Mouse (Mus musculus) megakaryocyte-erythroid progenitor cell, adult 5 weeks (primary cell): ENCODE data around the gene Gmppb. TPM values are rescaled to one million over a fixed set of nuclear protein-coding genes. Genes with fewer than 3 reads are reported as not detected.

ENCODE experiments used
- polyA plus RNA-seq: library from polyadenylated mRNA; stranded (reverse); fragments of >175 nt; gene quantifications from 2 replicates; pipeline ENCODE4 v1.2.3, GENCODE M21; 2012

Gene Gmppb
- 14.6 and 19.6 TPM in 2 replicates for polyA plus RNA-seq

GRCm38 (mm10) chr9:108049016-108049455 lies at the start of gene Gmppb:
Gmppb (plus strand) TSS chr9:108049242.

GRCm38 (mm10) chr9:108001922-108002770 lies 46.9 kb upstream of the Gmppb start, which contains the start of gene Ip6k1:
Ip6k1 (plus strand) TSS chr9:108002501.

GRCm38 (mm10) chr9:108052885-108053664 lies 4.0 kb downstream of the Gmppb start, which contains the start of gene Amigo3:
Amigo3 (plus strand) TSS chr9:108053159.

GRCm38 (mm10) chr9:108080168-108080567 lies 31.1 kb downstream of the Gmppb start, which contains the start of gene Mst1:
Mst1 (plus strand) TSS chr9:108080436.

GRCm38 (mm10) chr9:108082988-108083431 lies 34.0 kb downstream of the Gmppb start, which contains the start of gene Rnf123:
Rnf123 (minus strand) TSS chr9:108083346.

GRCm38 (mm10) chr9:108094184-108094941 lies 45.3 kb downstream of the Gmppb start, which contains the start of gene Apeh:
Apeh (minus strand) TSS chr9:108094606.

Other genes with a start within 250 kb of the Gmppb start
- 21.8 and 30.9 TPM in 2 replicates for gene Rbm6, start 176.0 kb upstream of the Gmppb start, polyA plus RNA-seq
- gene Mon1a, start 161.1 kb upstream of the Gmppb start, polyA plus RNA-seq = 22.6 and 23.1 TPM in 2 replicates
- 0.18 and 0.50 TPM in 2 replicates for gene Mst1r, start 142.4 kb upstream of the Gmppb start, polyA plus RNA-seq
- gene Actl11, start 120.8 kb upstream of the Gmppb start, polyA plus RNA-seq = not detected in 2 replicates
- gene Camkv, start 113.6 kb upstream of the Gmppb start, polyA plus RNA-seq = 0.26 and 0.68 TPM in 2 replicates
- gene Traip, start 99.1 kb upstream of the Gmppb start, polyA plus RNA-seq = 2.5 and 4.6 TPM in 2 replicates
- gene Uba7, start 73.7 kb upstream of the Gmppb start, polyA plus RNA-seq = 30.7 and 41.6 TPM in 2 replicates
- 0.25 and 0.33 TPM in 2 replicates for gene Gm20661, start 66.2 kb upstream of the Gmppb start, polyA plus RNA-seq
- gene Inka1, start 63.4 kb upstream of the Gmppb start, polyA plus RNA-seq = 69.0 and 83.7 TPM in 2 replicates
- gene Cdhr4, start 56.7 kb upstream of the Gmppb start, polyA plus RNA-seq = 0.28 and 1.4 TPM in 2 replicates
- 0.04 and 0.06 TPM in 2 replicates for gene Gm20662, start 52.9 kb upstream of the Gmppb start, polyA plus RNA-seq
- 55.9 and 63.3 TPM in 2 replicates for gene Ip6k1, start 46.7 kb upstream of the Gmppb start, polyA plus RNA-seq
- gene Amigo3, start 3.9 kb downstream of the Gmppb start, polyA plus RNA-seq = 2.5 TPM in 2 replicates
- gene Mst1, start 31.2 kb downstream of the Gmppb start, polyA plus RNA-seq = 0.28 TPM in 1 of 2 replicates, not detected in the other
- gene Rnf123, start 34.1 kb downstream of the Gmppb start, polyA plus RNA-seq = 100 and 113 TPM in 2 replicates
- 48.2 and 48.5 TPM in 2 replicates for gene Apeh, start 45.4 kb downstream of the Gmppb start, polyA plus RNA-seq
- gene Bsn, start 141.1 kb downstream of the Gmppb start, polyA plus RNA-seq = 9.8 and 12.3 TPM in 2 replicates
- 12.5 and 12.7 TPM in 2 replicates for gene Dag1, start 214.7 kb downstream of the Gmppb start, polyA plus RNA-seq
- 0.28 and 0.59 TPM in 2 replicates for gene Nicn1, start 241.2 kb downstream of the Gmppb start, polyA plus RNA-seq
- 0.04 and 0.23 TPM in 2 replicates for gene Amt, start 247.6 kb downstream of the Gmppb start, polyA plus RNA-seq